Mouse (Mus musculus) small intestine, adult 2 months (tissue): ENCODE measurements around the gene Asl.

ENCODE experiments used
- CTCF ChIP-seq: fragments of 200-500 bp; IDR thresholded peaks from 2 replicates; pipeline ENCODE4 v1.5.1; 2012; ENCODE audit warnings: low read depth, mild to moderate bottlenecking, control low read depth, inconsistent platforms, low read length, moderate library complexity, mixed read lengths; ENCODE audit not compliant: insufficient replicate concordance, insufficient read length; ENCODE audit errors: extremely low read depth
- POLR2A ChIP-seq: fragments of 200-500 bp; IDR thresholded peaks from 2 replicates; pipeline ENCODE4 v1.6.1; 2012; ENCODE audit warnings: low read depth, mild to moderate bottlenecking, control low read depth, inconsistent platforms, low read length, moderate library complexity

- TF ChIP-seq CTCF (no peak), POLR2A (no peak)
These were observed 17.1 kb upstream of the Asl start for GRCm38 (mm10) chr5:130046100-130046499.
